Mouse (Mus musculus) G1E (cell line): ENCODE measurements around the gene Gm49333. TPM values are rescaled to one million over a fixed set of nuclear protein-coding genes. Genes with fewer than 3 reads are reported as not detected.

Source experiments
- ATAC-seq: 2 replicates; pipeline ENCODE4 v1.8.0; 2016; ENCODE audit warnings: mild to moderate bottlenecking; ENCODE audit not compliant: insufficient number of reproducible peaks, poor library complexity, low FRiP score, severe bottlenecking; ENCODE audit errors: extremely low read depth
- DNase-seq: peaks from one replicate; pipeline ENCODE4 v3.0.0; 2012; ENCODE audit warnings: low spot score
- H3K27me3 ChIP-seq: 2 replicates; pipeline ENCODE4 v1.6.1; 2012; ENCODE audit warnings: mild to moderate bottlenecking, low read length, inconsistent platforms; ENCODE audit not compliant: insufficient read depth
- H3K36me3 ChIP-seq: replicated peaks from 2 replicates; pipeline ENCODE3; 2012; ENCODE audit warnings: mild to moderate bottlenecking, inconsistent platforms
- H3K4me1 ChIP-seq: 2 replicates; pipeline ENCODE4 v1.6.1; 2012; ENCODE audit warnings: low read depth, low read length, inconsistent platforms, mixed read lengths; ENCODE audit not compliant: insufficient read depth
- H3K4me3 ChIP-seq: 2 replicates; pipeline ENCODE4 v1.5.1; 2012; ENCODE audit warnings: low read depth, mild to moderate bottlenecking, inconsistent platforms, low read length, moderate library complexity, mixed read lengths
- H3K9me3 ChIP-seq: replicated peaks from 2 replicates; pipeline ENCODE4 v1.6.1; 2012; ENCODE audit warnings: inconsistent platforms
- CTCF ChIP-seq: IDR thresholded peaks from 2 replicates; pipeline ENCODE4 v1.5.1; 2012; ENCODE audit warnings: low read depth, low read length, inconsistent platforms, mixed read lengths
- GATA1 ChIP-seq: IDR thresholded peaks from 2 replicates; pipeline ENCODE4 v1.6.1; 2012; ENCODE audit warnings: borderline replicate concordance, low read length, inconsistent platforms, mixed read lengths
- GATA2 ChIP-seq: IDR thresholded peaks from 2 replicates; pipeline ENCODE4 v1.6.1; 2012; ENCODE audit warnings: low read depth, low read length, inconsistent platforms, borderline replicate concordance
- POLR2AphosphoS5 ChIP-seq: IDR thresholded peaks from 2 replicates; pipeline ENCODE4 v1.6.1; 2012; ENCODE audit warnings: low read depth, low read length, inconsistent platforms; ENCODE audit not compliant: insufficient replicate concordance
- TAL1 ChIP-seq: conservative IDR thresholded peaks from 2 replicates; pipeline ENCODE4 v1.6.1; 2012; ENCODE audit warnings: low read depth, low read length, inconsistent platforms, mixed read lengths
- polyA plus RNA-seq: library from polyadenylated mRNA; stranded (reverse); fragments of >175 nt; gene quantifications from 2 replicates; pipeline ENCODE4 v1.2.3, GENCODE M21; 2012
- total RNA-seq, 2 experiments: library from RNA; stranded (forward) in 1 of 2; stranded (reverse) in 1 of 2; fragments of 200-1000 nt in 1 of 2; fragments of >200 nt in 1 of 2; fragmentation: Nextera tagmentation in 1 of 2; gene quantifications; 2 replicates each; pipeline ENCODE4 v1.2.3; 2014 to 2017

Gene Gm49333
- not detected in 2 replicates for total RNA-seq (2014; fragmentation: Nextera tagmentation)
- not detected in 2 replicates for total RNA-seq (2017)
- polyA plus RNA-seq = not detected in 2 replicates

- Histone ChIP-seq H3K27me3 (no peaks in the 10 kb centered on the region), H3K9me3 (no peaks in the 10 kb centered on the region), H3K4me3 (peak within 1 kb of the TSS; percentile 85), H3K36me3 (peaks cover 58% of the 10 kb centered on the region), H3K4me1 (peaks cover 36% of the 10 kb centered on the region)
- ATAC-seq (peak; percentile 94), DNase-seq (peak; percentile 95)
- TF ChIP-seq GATA2 (no peak), TAL1 (no peak), POLR2AphosphoS5 (no peak), CTCF (no peak), GATA1 (no peak)
These were observed at the start of gene Gm49333, which contains the start of the genes Eef1akmt4 and Alg3 for GRCm38 (mm10) chr16:20611357-20612227. Gene Gm49333 (plus strand): TSS chr16:20611610. Gene Eef1akmt4 (plus strand): TSS chr16:20611593. Gene Alg3 (minus strand): TSS chr16:20611735.

DNA sequence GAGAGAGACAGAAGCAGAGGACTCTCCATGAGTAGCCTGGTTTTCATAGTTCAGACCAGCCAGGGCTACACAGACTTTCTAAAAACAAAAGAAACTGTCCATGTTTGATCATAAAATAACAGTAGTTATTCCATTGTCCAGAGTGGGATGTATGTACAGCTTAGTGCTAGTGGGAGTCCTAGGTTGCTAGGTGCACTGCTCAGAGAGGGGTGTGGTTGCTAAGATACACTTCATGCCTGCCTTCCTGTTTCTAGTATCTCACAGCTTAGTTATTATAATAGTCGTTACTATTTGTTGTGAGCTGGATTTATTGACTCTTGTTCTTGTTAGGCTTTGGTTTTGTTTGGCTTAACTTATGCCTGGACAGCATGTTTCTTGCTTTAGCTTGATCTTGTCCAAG, 46.3 kb upstream of the Gm49333 start:
- TF ChIP-seq POLR2AphosphoS5 = no peak
- no peak for TF ChIP-seq CTCF
- TF ChIP-seq TAL1 = no peak
- no peak for TF ChIP-seq GATA2
- TF ChIP-seq GATA1 = no peak
- DNase-seq = no peak
- Histone ChIP-seq H3K4me1 (peaks cover 7% of the 10 kb centered on the region), H3K9me3 (no peaks in the 10 kb centered on the region), H3K27me3 (peaks cover 11% of the 10 kb centered on the region), H3K4me3 (no peak overlapping the region), H3K36me3 (peaks cover 36% of the 10 kb centered on the region)
- ATAC-seq = no peak

DNA sequence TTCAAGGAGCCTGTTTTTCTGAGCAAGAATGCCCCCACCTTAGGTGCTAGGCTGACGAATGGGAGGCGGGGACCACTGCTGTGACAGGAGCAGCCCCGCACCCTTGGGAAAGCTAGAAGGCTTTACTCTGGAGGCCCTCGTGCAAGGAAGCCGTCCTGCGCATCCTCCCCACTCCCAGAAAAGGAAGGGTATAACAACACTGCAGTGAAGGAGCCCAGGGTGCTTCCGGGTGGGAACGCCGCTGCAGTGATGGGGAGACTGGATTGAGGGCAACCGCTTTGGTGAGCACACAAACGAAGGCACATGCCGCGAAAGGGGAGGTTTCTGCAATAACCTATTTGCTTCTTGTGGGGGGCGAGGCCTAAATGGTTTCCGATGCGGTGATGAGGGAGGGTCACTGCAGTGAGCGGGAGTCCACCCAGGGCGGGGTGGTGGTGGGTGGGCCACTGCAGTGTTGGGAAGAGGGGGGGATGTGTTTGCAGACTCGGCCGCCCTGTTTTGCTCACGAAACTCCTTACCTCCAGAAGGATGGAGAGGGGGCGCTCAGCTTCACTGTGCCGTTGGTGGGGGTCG, 22.0 kb upstream of the Gm49333 start, which contains the start of gene Vwa5b2:
Gene Vwa5b2, plus strand, starts transcription at position 106 of the 573 bp plus-strand sequence.
- Histone ChIP-seq H3K27me3 (peaks cover 40% of the 10 kb centered on the region), H3K4me1 (peaks cover 48% of the 10 kb centered on the region), H3K9me3 (peaks cover 8% of the 10 kb centered on the region), H3K36me3 (no peaks in the 10 kb centered on the region), H3K4me3 (peak within 1 kb of the TSS; percentile 71)
- DNase-seq (no peak), ATAC-seq (no peak)
- TF ChIP-seq POLR2AphosphoS5 = no peak
- no peak for TF ChIP-seq CTCF
- TF ChIP-seq GATA1 = no peak
- no peak for TF ChIP-seq TAL1
- TF ChIP-seq GATA2 = no peak

GRCm38 (mm10) chr16:20589939-20590679, 21.3 kb upstream of the Gm49333 start:
- no peak for TF ChIP-seq POLR2AphosphoS5
- TF ChIP-seq GATA2 = no peak
- no peak for TF ChIP-seq TAL1
- no peak for TF ChIP-seq CTCF
- TF ChIP-seq GATA1 = no peak
- peaks cover 55% of the 10 kb centered on the region for H3K4me1 ChIP-seq
- H3K9me3 ChIP-seq = peaks cover 8% of the 10 kb centered on the region
- H3K27me3 ChIP-seq = peaks cover 40% of the 10 kb centered on the region
- peak overlapping the region; percentile 71 for H3K4me3 ChIP-seq
- ATAC-seq (no peak), DNase-seq (no peak)
- no peaks in the 10 kb centered on the region for H3K36me3 ChIP-seq

GRCm38 (mm10) chr16:20590680-20591038, 20.8 kb upstream of the Gm49333 start:
- Histone ChIP-seq H3K4me3 (peak overlapping the region; percentile 71; the same call in 1 of the 2 replicates), H3K9me3 (peaks cover 8% of the 10 kb centered on the region), H3K4me1 (peaks cover 60% of the 10 kb centered on the region), H3K36me3 (no peaks in the 10 kb centered on the region), H3K27me3 (peaks cover 40% of the 10 kb centered on the region)
- no peak for TF ChIP-seq GATA2
- no peak for TF ChIP-seq GATA1
- TF ChIP-seq POLR2AphosphoS5 = no peak
- TF ChIP-seq CTCF = no peak
- TF ChIP-seq TAL1 = no peak
- ATAC-seq = no peak
- DNase-seq = no peak

GRCm38 (mm10) chr16:20591076-20591705, 20.2 kb upstream of the Gm49333 start:
- ATAC-seq (no peak), DNase-seq (no peak)
- Histone ChIP-seq H3K27me3 (peaks cover 40% of the 10 kb centered on the region), H3K36me3 (no peaks in the 10 kb centered on the region), H3K4me3 (peak overlapping the region; percentile 57; the same call in 1 of the 2 replicates), H3K4me1 (peaks cover 66% of the 10 kb centered on the region), H3K9me3 (peaks cover 8% of the 10 kb centered on the region)
- TF ChIP-seq GATA2 (no peak), TAL1 (no peak), CTCF (no peak), GATA1 (no peak), POLR2AphosphoS5 (no peak)
